Mouse (Mus musculus) midbrain, embryonic 11.5 days (tissue): ENCODE measurements at regions not wholly inside any gene's neighbourhood (a gene's known extent, or its start where the extent isn't known, plus 50 kb on each side); places are given as distances from the start of the nearest gene placed in this dataset.

ENCODE experiments used
- ATAC-seq: fragments of 200-750 bp; cut with Nextera tagmentation; 2 replicates; pipeline ENCODE4 v1.8.0; 2017; ENCODE audit warnings: moderate TSS enrichment, moderate library complexity; ENCODE audit not compliant: low FRiP score
- DNase-seq: peaks from one replicate; pipeline ENCODE4 v3.0.0; 2015; ENCODE audit warnings: low spot score; ENCODE audit errors: missing footprints
- H3K27ac ChIP-seq: fragments of 300-500 bp; sonication (generic); 2 replicates; pipeline ENCODE4 v1.5.1; 2014; ENCODE audit warnings: low read depth, low read length
- H3K27me3 ChIP-seq: fragments of 300-500 bp; sonication (generic); 2 replicates; pipeline ENCODE4 v1.6.1; 2014; ENCODE audit warnings: mild to moderate bottlenecking, low read length, moderate library complexity, mixed read lengths; ENCODE audit not compliant: control insufficient read depth, insufficient read depth
- H3K36me3 ChIP-seq: fragments of 300-500 bp; sonication (generic); 2 replicates; pipeline ENCODE4 v1.6.1; 2014; ENCODE audit warnings: mild to moderate bottlenecking, low read length, moderate library complexity, mixed read lengths; ENCODE audit not compliant: control insufficient read depth, insufficient read depth
- H3K4me1 ChIP-seq: fragments of 300-500 bp; sonication (generic); 2 replicates; pipeline ENCODE4 v1.6.1; 2014; ENCODE audit warnings: low read length; ENCODE audit not compliant: control insufficient read depth, insufficient read depth
- H3K4me2 ChIP-seq: fragments of 300-500 bp; sonication (generic); 2 replicates; pipeline ENCODE4 v1.6.1; 2014; ENCODE audit warnings: mild to moderate bottlenecking, moderate library complexity
- H3K4me3 ChIP-seq: fragments of 300-500 bp; sonication (generic); 2 replicates; pipeline ENCODE4 v1.5.1; 2014; ENCODE audit warnings: low read depth, low read length
- H3K9ac ChIP-seq: fragments of 300-500 bp; sonication (generic); 2 replicates; pipeline ENCODE4 v1.6.1; 2014; ENCODE audit warnings: low read length
- H3K9me3 ChIP-seq: fragments of 300-500 bp; sonication (generic); 2 replicates; pipeline ENCODE4 v1.6.1; 2016; ENCODE audit warnings: low read length; ENCODE audit not compliant: control insufficient read depth
- WGBS: fragments of 180-500 bp; shearing (Covaris S2); extraction: QIAGEN DNeasy Blood & Tissue Kit; methylation state at CpG from one replicate; pipeline ENCODE4 v1.1.7; 2014; 5-methylcytosine and 5-hydroxymethylcytosine counted together

- Histone ChIP-seq H3K27ac (no peak overlapping the region), H3K9ac (no peak overlapping the region), H3K36me3 (no peaks in the 10 kb centered on the region), H3K27me3 (no peaks in the 10 kb centered on the region), H3K4me1 (no peaks in the 10 kb centered on the region), H3K4me2 (no peak overlapping the region), H3K4me3 (no peak overlapping the region), H3K9me3 (no peaks in the 10 kb centered on the region)
- ATAC-seq (no peak), DNase-seq (no peak)
- 84% methylated on average over 5 of the region's 5 CpGs for WGBS
These were observed 511.9 kb upstream of the Adgra3 start for GRCm38 (mm10) chr5:50570701-50571100.

GRCm38 (mm10) chr5:50551125-50551524, 492.3 kb upstream of the Adgra3 start:
- H3K4me3 ChIP-seq = no peak overlapping the region
- no peaks in the 10 kb centered on the region for H3K27me3 ChIP-seq
- no peak overlapping the region for H3K27ac ChIP-seq
- no peak overlapping the region for H3K4me2 ChIP-seq
- H3K9ac ChIP-seq = no peak overlapping the region
- H3K9me3 ChIP-seq = no peaks in the 10 kb centered on the region
- no peaks in the 10 kb centered on the region for H3K4me1 ChIP-seq
- DNase-seq (no peak), ATAC-seq (no peak)
- no peaks in the 10 kb centered on the region for H3K36me3 ChIP-seq

- Histone ChIP-seq H3K4me3 (no peak overlapping the region), H3K4me1 (no peaks in the 10 kb centered on the region), H3K9ac (no peak overlapping the region), H3K4me2 (no peak overlapping the region), H3K36me3 (no peaks in the 10 kb centered on the region), H3K9me3 (no peaks in the 10 kb centered on the region), H3K27me3 (no peaks in the 10 kb centered on the region), H3K27ac (no peak overlapping the region)
- no peak for DNase-seq
- ATAC-seq = no peak
- 84% methylated on average over 2 of the region's 2 CpGs for WGBS
These were observed 453.7 kb upstream of the Adgra3 start for GRCm38 (mm10) chr5:50512539-50512938.

GRCm38 (mm10) chr5:50509696-50510421, 451.1 kb upstream of the Adgra3 start:
- Histone ChIP-seq H3K4me2 (no peak overlapping the region), H3K36me3 (no peaks in the 10 kb centered on the region), H3K9ac (no peak overlapping the region), H3K27me3 (no peaks in the 10 kb centered on the region), H3K4me1 (no peaks in the 10 kb centered on the region), H3K27ac (no peak overlapping the region), H3K4me3 (no peak overlapping the region), H3K9me3 (no peaks in the 10 kb centered on the region)
- ATAC-seq = no peak
- 89% methylated on average over 3 of the region's 3 CpGs for WGBS
- no peak for DNase-seq

GRCm38 (mm10) chr5:50490223-50490622, 431.4 kb upstream of the Adgra3 start:
- Histone ChIP-seq H3K4me1 (no peaks in the 10 kb centered on the region), H3K9ac (no peak overlapping the region), H3K9me3 (no peaks in the 10 kb centered on the region), H3K4me2 (no peak overlapping the region), H3K27me3 (no peaks in the 10 kb centered on the region), H3K36me3 (no peaks in the 10 kb centered on the region), H3K4me3 (no peak overlapping the region), H3K27ac (no peak overlapping the region)
- no peak for ATAC-seq
- DNase-seq = no peak
- 86% methylated on average over 3 of the region's 3 CpGs for WGBS

- H3K4me2 ChIP-seq = no peak overlapping the region
- H3K36me3 ChIP-seq = no peaks in the 10 kb centered on the region
- H3K4me3 ChIP-seq = no peak overlapping the region
- H3K9ac ChIP-seq = no peak overlapping the region
- H3K27ac ChIP-seq = no peak overlapping the region
- 21% methylated on average over 3 of the region's 3 CpGs for WGBS
- H3K27me3 ChIP-seq = no peaks in the 10 kb centered on the region
- no peaks in the 10 kb centered on the region for H3K9me3 ChIP-seq
- ATAC-seq = peak; percentile 66; the same call in 1 of the 2 replicates
- H3K4me1 ChIP-seq = no peaks in the 10 kb centered on the region
- DNase-seq = peak; percentile 91
These were observed 418.2 kb upstream of the Adgra3 start for GRCm38 (mm10) chr5:50476985-50477384.

GRCm38 (mm10) chr5:50461491-50461890, 402.7 kb upstream of the Adgra3 start:
- Histone ChIP-seq H3K9me3 (no peaks in the 10 kb centered on the region), H3K36me3 (no peaks in the 10 kb centered on the region), H3K4me2 (no peak overlapping the region), H3K27me3 (no peaks in the 10 kb centered on the region), H3K4me3 (no peak overlapping the region), H3K27ac (no peak overlapping the region), H3K4me1 (no peaks in the 10 kb centered on the region), H3K9ac (no peak overlapping the region)
- no peak for DNase-seq
- no peak for ATAC-seq
- 75% methylated on average over 3 of the region's 3 CpGs for WGBS

GRCm38 (mm10) chr5:50457621-50458020, 398.8 kb upstream of the Adgra3 start:
- no peaks in the 10 kb centered on the region for H3K27me3 ChIP-seq
- H3K9ac ChIP-seq = no peak overlapping the region
- no peak overlapping the region for H3K27ac ChIP-seq
- no peaks in the 10 kb centered on the region for H3K36me3 ChIP-seq
- no peak overlapping the region for H3K4me3 ChIP-seq
- DNase-seq (no peak), ATAC-seq (no peak)
- no peaks in the 10 kb centered on the region for H3K4me1 ChIP-seq
- no peaks in the 10 kb centered on the region for H3K9me3 ChIP-seq
- WGBS = 86% methylated on average over 6 of the region's 6 CpGs
- no peak overlapping the region for H3K4me2 ChIP-seq

- no peak overlapping the region for H3K4me2 ChIP-seq
- no peaks in the 10 kb centered on the region for H3K36me3 ChIP-seq
- ATAC-seq = no peak
- H3K27ac ChIP-seq = no peak overlapping the region
- H3K27me3 ChIP-seq = no peaks in the 10 kb centered on the region
- no peaks in the 10 kb centered on the region for H3K4me1 ChIP-seq
- WGBS = 96% methylated on average over 2 of the region's 2 CpGs
- no peak for DNase-seq
- H3K4me3 ChIP-seq = no peak overlapping the region
- H3K9ac ChIP-seq = no peak overlapping the region
- H3K9me3 ChIP-seq = no peaks in the 10 kb centered on the region
These were observed 395.6 kb upstream of the Adgra3 start for GRCm38 (mm10) chr5:50454387-50454786.
